Mouse (Mus musculus): ENCODE results near the gene 2410004B18Rik. TPM values are rescaled to one million over a fixed set of nuclear protein-coding genes. Genes with fewer than 3 reads are reported as not detected.

The 2410004B18Rik gene
- total RNA-seq (2023), result 57.1 TPM

DNA sequence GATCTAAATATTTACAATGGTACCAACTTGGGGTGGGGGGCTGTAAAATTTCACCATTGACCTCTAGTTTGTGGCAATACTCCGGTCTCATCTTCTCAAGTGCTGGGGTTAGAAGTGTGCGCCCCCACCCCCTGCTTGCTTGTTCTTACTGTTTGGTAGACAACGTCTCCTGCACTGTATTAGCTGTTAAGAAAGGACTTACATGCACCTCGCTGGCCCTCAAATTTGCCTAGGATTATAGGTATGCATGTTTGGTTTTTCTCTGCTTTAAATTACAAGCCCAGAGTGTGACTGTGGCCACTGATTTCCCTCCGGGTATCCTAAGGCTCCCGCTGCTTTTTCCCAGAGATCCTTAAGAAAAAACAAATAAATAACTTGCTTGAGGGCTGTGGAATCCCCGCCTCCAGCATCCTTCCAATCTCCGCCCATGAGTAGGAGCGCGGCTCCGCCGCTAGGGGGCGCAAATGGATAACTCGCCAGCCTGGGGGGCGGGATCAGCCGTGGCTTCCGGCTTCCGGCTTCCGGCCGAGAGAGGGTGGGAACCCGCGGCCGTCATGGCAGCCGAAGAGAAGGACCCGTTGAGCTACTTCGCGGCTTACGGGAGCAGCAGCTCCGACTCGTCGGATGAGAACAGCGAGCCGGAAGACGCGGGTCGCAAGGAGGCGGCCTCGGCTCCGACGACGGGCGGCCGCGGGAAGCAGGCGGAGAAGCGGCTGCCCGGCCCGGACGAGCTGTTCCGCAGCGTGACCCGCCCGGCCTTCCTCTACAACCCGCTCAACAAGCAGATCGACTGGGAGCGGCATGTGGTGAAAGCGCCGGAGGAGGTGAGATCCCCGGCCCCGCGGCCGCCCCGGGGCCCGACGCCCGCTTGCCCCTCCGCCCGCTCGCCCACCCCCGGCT lies at the start of gene 2410004B18Rik:
2410004B18Rik (plus strand) TSS at position 510 of the 900 bp plus-strand sequence.

DNA sequence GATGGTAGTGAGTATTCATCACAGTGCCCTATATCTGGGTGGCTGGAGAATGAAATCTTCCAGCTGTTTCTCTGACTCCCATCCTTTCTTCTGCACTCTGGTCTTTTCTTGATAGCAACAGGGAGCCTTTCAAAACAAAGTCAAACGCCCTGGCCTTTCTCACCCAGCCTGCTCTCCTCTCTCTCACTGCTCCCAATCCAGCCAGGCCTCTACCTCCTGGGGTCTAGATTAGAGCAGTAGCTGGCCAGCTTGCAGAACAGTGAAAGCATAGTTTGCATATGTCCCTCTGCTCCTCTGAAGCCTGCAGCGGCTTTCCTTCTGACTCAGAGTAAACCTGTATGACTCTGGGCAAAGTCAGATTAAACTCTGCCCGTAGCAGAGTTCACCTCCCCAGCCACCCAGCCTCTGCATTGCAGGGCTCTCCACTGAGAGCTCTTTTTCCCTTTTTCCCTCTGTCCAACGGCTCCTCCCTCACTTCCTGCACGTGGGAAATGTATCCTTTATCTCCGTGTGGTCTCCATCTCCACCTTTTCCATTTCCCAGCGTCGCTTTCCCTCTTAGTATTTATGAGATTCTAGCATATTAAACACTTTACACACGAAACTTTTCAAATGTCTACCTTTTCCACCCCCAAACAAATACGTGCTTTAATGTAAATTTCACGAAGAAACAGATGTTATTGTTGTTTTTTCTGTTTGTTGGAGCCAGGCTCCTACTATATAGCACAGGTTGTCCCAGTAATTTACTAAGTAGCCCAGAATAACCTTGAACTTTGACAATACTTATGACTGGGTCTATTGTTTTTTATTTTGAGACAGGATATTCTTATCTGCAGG lies 15.6 kb upstream of the 2410004B18Rik start, which contains the start of gene Bcl10:
Bcl10 (plus strand) TSS at position 786 of the 836 bp plus-strand sequence.

DNA sequence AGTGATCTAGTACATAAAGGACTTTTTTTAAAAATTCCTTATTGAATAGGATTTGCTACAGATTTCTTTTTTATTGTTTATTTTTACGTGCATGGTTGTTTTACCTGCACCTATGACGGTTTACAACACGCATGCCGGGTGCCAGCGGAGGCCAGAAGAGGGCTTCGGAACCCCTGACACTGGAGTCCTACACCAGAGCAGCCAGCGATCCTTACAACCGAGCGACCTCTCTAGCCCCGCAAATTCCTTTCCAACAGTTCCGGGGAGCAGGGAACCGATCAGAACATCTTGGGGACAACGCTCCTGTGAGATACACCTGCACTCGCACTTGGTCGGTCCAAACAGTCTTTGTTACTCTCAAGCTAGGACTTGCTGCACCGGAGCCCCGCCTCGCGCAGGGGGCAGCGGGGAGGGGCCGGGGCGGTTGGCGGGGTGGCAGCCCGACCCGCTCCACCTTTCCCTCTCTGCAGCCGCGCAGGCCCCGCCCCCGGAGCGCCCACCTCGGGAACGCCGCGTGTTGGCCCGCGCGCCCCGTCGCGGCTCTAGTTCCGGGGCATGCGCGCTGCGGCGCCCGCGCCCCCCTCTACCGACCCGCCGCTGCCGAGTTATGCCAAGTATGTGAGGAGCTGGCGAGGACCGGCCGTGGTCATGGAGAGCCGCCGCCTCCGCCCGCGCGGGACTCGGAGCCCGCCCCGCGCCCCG lies 49.6 kb downstream of the 2410004B18Rik start, which contains the start of gene Syde2:
Syde2 (plus strand) TSS at position 603 of the 702 bp plus-strand sequence.

Other genes with a start within 250 kb of the 2410004B18Rik start
- gene Ddah1, start 179.3 kb upstream of the 2410004B18Rik start, total RNA-seq (2023), result not detected
- 68.8 TPM for gene Bcl10, start 15.2 kb upstream of the 2410004B18Rik start, total RNA-seq (2023)
- gene Syde2, start 49.9 kb downstream of the 2410004B18Rik start, total RNA-seq (2023), result 1.0 TPM
- not detected for gene Wdr63, start 170.1 kb downstream of the 2410004B18Rik start, total RNA-seq (2023)
- gene Mcoln3, start 179.4 kb downstream of the 2410004B18Rik start, total RNA-seq (2023), result 5.7 TPM
- 8.0 TPM for gene Mcoln2, start 211.8 kb downstream of the 2410004B18Rik start, total RNA-seq (2023)

Measured in CD4-positive naive resting alpha-beta T cell, adult 57 days (primary cell).